32 mouse cellular contexts compared by ENCODE assay signal in genomic region chr2:28914121-28914520, GRCm38 (mm10). TPM values are rescaled to one million over a fixed set of nuclear protein-coding genes. Genes with fewer than 3 reads are reported as not detected.
A peak's percentile ranks its signal among the peaks of the same experiment; 100 is the strongest.
DNase-seq lines count a peak whose midpoint lies in the region; ATAC-seq and TF ChIP-seq lines count a peak whose summit lies in the region.
"Had no signal": no experiment of that assay in that cellular context is flagged by ENCODE, and none has a peak within 500 bp of the region (broad histone marks: within the 10 kb centered on the region; RNA-seq: fewer than 3 reads in every experiment).

No protein-coding gene starts in this region.

- H3K4me1 ChIP-seq in hindbrain, embryonic 13.5 days (replicated peaks): peaks cover 34% of the 10 kb centered on the region
- H3K4me1 ChIP-seq in hindbrain, postnatal 0 days (ENCODE audit: insufficient read depth, low read length): 0 out of 2 replicates have a peak, but pooled peaks cover 3% of the 10 kb centered on the region
- peaks cover 16% of the 10 kb centered on the region; the same call in 1 of the 2 replicates for H3K4me1 ChIP-seq in midbrain, embryonic 14.5 days (ENCODE audit: control insufficient read depth, insufficient read depth, low read length)
- H3K4me1 ChIP-seq in neural tube, embryonic 13.5 days (replicated peaks): peaks cover 44% of the 10 kb centered on the region
- peaks cover 26% of the 10 kb centered on the region for H3K4me1 ChIP-seq in forebrain, embryonic 15.5 days

- WGBS in hindbrain, embryonic 13.5 days: 0% methylated on average over 2 of the region's 2 CpGs
- 0% methylated on average over 2 of the region's 2 CpGs for WGBS in hindbrain, postnatal 0 days
- 8% methylated on average over 2 of the region's 2 CpGs for WGBS in midbrain, embryonic 14.5 days
- WGBS in neural tube, embryonic 13.5 days: 2% methylated on average over 2 of the region's 2 CpGs
- WGBS in forebrain, embryonic 15.5 days: 0% methylated on average over 2 of the region's 2 CpGs

- no peak for DNase-seq in hindbrain, postnatal 0 days (ENCODE audit: low spot score)
- DNase-seq in midbrain, embryonic 14.5 days: no peak
- no peak for DNase-seq in lung, postnatal 10 days
- no peak for DNase-seq in cerebellum, adult 11-12 months
- DNase-seq: adrenal gland, postnatal 36 days; B cell, adult 2 months; cerebellum, adult 9-11 months; gastrocnemius, postnatal 14 days; heart, adult 11 months; kidney, adult 9 months; kidney, postnatal 10 days; layer of hippocampus, adult 9-11 months; lung, embryonic 14.5 days; right cerebral cortex, postnatal 4 days; thymus, adult 2 months had no signal

- peaks cover 97% of the 10 kb centered on the region for H3K27me3 ChIP-seq in hindbrain, embryonic 13.5 days
- peaks cover 50% of the 10 kb centered on the region for H3K27me3 ChIP-seq in hindbrain, postnatal 0 days (ENCODE audit: insufficient read depth, low read length)
- H3K27me3 ChIP-seq in midbrain, embryonic 14.5 days (ENCODE audit: control insufficient read depth, insufficient read depth, low read length): peaks cover 76% of the 10 kb centered on the region
- peaks cover 100% of the 10 kb centered on the region for H3K27me3 ChIP-seq in neural tube, embryonic 13.5 days
- peaks cover 88% of the 10 kb centered on the region for H3K27me3 ChIP-seq in forebrain, embryonic 15.5 days

- no peak overlapping the region for H3K4me2 ChIP-seq in hindbrain, embryonic 13.5 days
- H3K4me2 ChIP-seq in hindbrain, postnatal 0 days (ENCODE audit: low read depth, low read length): peak overlapping the region; percentile 52
- H3K4me2 ChIP-seq in midbrain, embryonic 14.5 days (ENCODE audit: low read length): peak overlapping the region; percentile 54
- H3K4me2 ChIP-seq in neural tube, embryonic 13.5 days: no peak overlapping the region
- no peak overlapping the region for H3K4me2 ChIP-seq in forebrain, embryonic 15.5 days (replicated peaks)
- H3K4me2 ChIP-seq: forebrain, embryonic 13.5 days; heart, embryonic 15.5 days; limb, embryonic 12.5 days; liver, embryonic 15.5 days; lung, embryonic 14.5 days had no signal

- TF ChIP-seq CTCF in hindbrain, postnatal 0 days (IDR thresholded peaks at IDR 0.05; ENCODE audit: low read depth): no peak

- peak overlapping the region; percentile 27 for H3K4me3 ChIP-seq in hindbrain, embryonic 13.5 days
- peak overlapping the region; percentile 44 for H3K4me3 ChIP-seq in hindbrain, postnatal 0 days (ENCODE audit: low read length)
- H3K4me3 ChIP-seq in midbrain, embryonic 14.5 days (replicated peaks; ENCODE audit: low read depth, low read length): peak overlapping the region; percentile 43
- peak overlapping the region; percentile 20; the same call in 1 of the 2 replicates for H3K4me3 ChIP-seq in neural tube, embryonic 13.5 days
- H3K4me3 ChIP-seq in forebrain, embryonic 15.5 days: no peak overlapping the region
- H3K4me3 ChIP-seq: forebrain, embryonic 13.5 days; heart, embryonic 10.5 days; heart, embryonic 15.5 days; limb, embryonic 12.5 days; liver, embryonic 15.5 days had no signal

- H3K36me3 ChIP-seq in hindbrain, embryonic 13.5 days: no peaks in the 10 kb centered on the region
- no peaks in the 10 kb centered on the region for H3K36me3 ChIP-seq in hindbrain, postnatal 0 days (ENCODE audit: insufficient read depth, low read length)
- no peaks in the 10 kb centered on the region for H3K36me3 ChIP-seq in midbrain, embryonic 14.5 days (ENCODE audit: control insufficient read depth, insufficient read depth, low read length)
- H3K36me3 ChIP-seq in neural tube, embryonic 13.5 days: no peaks in the 10 kb centered on the region
- H3K36me3 ChIP-seq in forebrain, embryonic 15.5 days: no peaks in the 10 kb centered on the region
- H3K36me3 ChIP-seq: heart, embryonic 10.5 days; heart, embryonic 15.5 days; limb, embryonic 12.5 days; liver, embryonic 15.5 days had no signal

- H3K27ac ChIP-seq in hindbrain, embryonic 13.5 days: no peak overlapping the region
- peak overlapping the region; percentile 73 for H3K27ac ChIP-seq in hindbrain, postnatal 0 days
- peak overlapping the region; percentile 87 for H3K27ac ChIP-seq in midbrain, embryonic 14.5 days (replicated peaks; ENCODE audit: low read depth, low read length)
- H3K27ac ChIP-seq in neural tube, embryonic 13.5 days (replicated peaks): no peak overlapping the region
- H3K27ac ChIP-seq in forebrain, embryonic 15.5 days (replicated peaks): no peak overlapping the region
- H3K27ac ChIP-seq: forebrain, embryonic 13.5 days; heart, embryonic 10.5 days; heart, embryonic 15.5 days; limb, embryonic 12.5 days; liver, embryonic 15.5 days had no signal

- no peak overlapping the region for H3K9ac ChIP-seq in hindbrain, embryonic 13.5 days
- peak overlapping the region; percentile 56; the same call in 1 of the 2 replicates for H3K9ac ChIP-seq in hindbrain, postnatal 0 days (replicated peaks; ENCODE audit: low read length)
- H3K9ac ChIP-seq in midbrain, embryonic 14.5 days (replicated peaks; ENCODE audit: low read length): peak overlapping the region; percentile 59
- no peak overlapping the region for H3K9ac ChIP-seq in neural tube, embryonic 13.5 days
- no peak overlapping the region for H3K9ac ChIP-seq in forebrain, embryonic 15.5 days (replicated peaks)
- H3K9ac ChIP-seq: forebrain, embryonic 13.5 days; heart, embryonic 15.5 days; limb, embryonic 12.5 days; liver, embryonic 15.5 days; lung, embryonic 14.5 days had no signal

- no peak for ATAC-seq in hindbrain, embryonic 13.5 days (ENCODE audit: low FRiP score)
- ATAC-seq in hindbrain, postnatal 0 days: no peak
- ATAC-seq in midbrain, embryonic 14.5 days (ENCODE audit: low FRiP score, low TSS enrichment): no peak
- ATAC-seq in neural tube, embryonic 13.5 days (ENCODE audit: low read depth): no peak
- ATAC-seq in cerebellum, adult (ENCODE audit: insufficient number of reproducible peaks, low FRiP score, low TSS enrichment): no peak
- ATAC-seq in forebrain, embryonic 15.5 days (replicated peaks): no peak
- ATAC-seq: forebrain, embryonic 13.5 days; intestine, postnatal 0 days had no signal

- H3K9me3 ChIP-seq in hindbrain, embryonic 13.5 days: no peaks in the 10 kb centered on the region
- no peaks in the 10 kb centered on the region for H3K9me3 ChIP-seq in hindbrain, postnatal 0 days (ENCODE audit: low read length)
- H3K9me3 ChIP-seq in midbrain, embryonic 14.5 days (ENCODE audit: control insufficient read depth, low read length): no peaks in the 10 kb centered on the region
- no peaks in the 10 kb centered on the region for H3K9me3 ChIP-seq in neural tube, embryonic 13.5 days
- no peaks in the 10 kb centered on the region for H3K9me3 ChIP-seq in forebrain, embryonic 15.5 days
- H3K9me3 ChIP-seq: forebrain, embryonic 13.5 days; heart, embryonic 10.5 days; heart, embryonic 15.5 days; limb, embryonic 12.5 days; liver, embryonic 15.5 days had no signal

RNA-seq across cellular contexts. Expression of gene Barhl1, which starts 2.3 kb away (rescaled TPM):
- 11.4 and 17.1 TPM in 2 replicates for polyA plus RNA-seq in hindbrain, embryonic 13.5 days (2015; fragmentation: Nextera tagmentation; extraction: Ambion mirVana)
- 43.0 and 50.7 TPM in 2 replicates for total RNA-seq in hindbrain, postnatal 0 days (2014; rRNA removed)
- polyA plus RNA-seq in hindbrain, postnatal 0 days (2015; fragmentation: Nextera tagmentation; extraction: Ambion mirVana): 51.1 and 52.1 TPM in 2 replicates
- 58.4 and 61.6 TPM in 2 replicates for polyA plus RNA-seq in midbrain, embryonic 14.5 days (2014; fragmentation: Nextera tagmentation; extraction: Ambion mirVana)
- 7.5 and 8.3 TPM in 2 replicates for polyA plus RNA-seq in neural tube, embryonic 13.5 days (2015; fragmentation: Nextera tagmentation; extraction: Ambion mirVana)
- 0.70 and 1.3 TPM in 2 replicates for polyA plus RNA-seq in forebrain, embryonic 15.5 days (2015; fragmentation: Nextera tagmentation; extraction: Ambion mirVana)
- total RNA-seq: adrenal gland, adult 18-20 months; adrenal gland, postnatal 36 days; gastrocnemius, postnatal 14 days; heart, postnatal 25 days; left cerebral cortex, adult 18-20 months; left cerebral cortex, postnatal 25 days; liver, adult 2 months; megakaryocyte progenitor cell, adult 5-6 weeks had no signal
- polyA plus RNA-seq: heart, embryonic 10.5 days; heart, embryonic 15.5 days; intestine, postnatal 0 days; limb, embryonic 12.5 days; liver, embryonic 15.5 days; lung, embryonic 14.5 days; urinary bladder, adult 2 months had no signal

Comparison
In these comparisons a context has a peak if more than half of its experiments do, and no peak if none do; other contexts are left out.
1. H3K27ac ChIP-seq: peak in hindbrain, postnatal 0 days (single experiment) and midbrain, embryonic 14.5 days (single experiment); none in hindbrain, embryonic 13.5 days (single experiment), neural tube, embryonic 13.5 days (single experiment) and forebrain, embryonic 15.5 days (single experiment).
2. H3K4me2 ChIP-seq: peak in hindbrain, postnatal 0 days (single experiment) and midbrain, embryonic 14.5 days (single experiment); none in hindbrain, embryonic 13.5 days (single experiment), neural tube, embryonic 13.5 days (single experiment) and forebrain, embryonic 15.5 days (single experiment).
3. H3K9ac ChIP-seq: peak in hindbrain, postnatal 0 days (single experiment) and midbrain, embryonic 14.5 days (single experiment); none in hindbrain, embryonic 13.5 days (single experiment), neural tube, embryonic 13.5 days (single experiment) and forebrain, embryonic 15.5 days (single experiment).